Mouse (Mus musculus): Measurements from ENCODE around the gene Ankrd39.
"Not testable (repeated sequence)": the region's sequence is repeated elsewhere in the genome, so short reads cannot be mapped to it uniquely, and the experiment has no call there.

The Ankrd39 gene

GRCm38 (mm10) chr1:36551904-36552303 is 4.7 kb upstream of the Ankrd39 start:
- DNase-seq = peak; percentile 91

DNA sequence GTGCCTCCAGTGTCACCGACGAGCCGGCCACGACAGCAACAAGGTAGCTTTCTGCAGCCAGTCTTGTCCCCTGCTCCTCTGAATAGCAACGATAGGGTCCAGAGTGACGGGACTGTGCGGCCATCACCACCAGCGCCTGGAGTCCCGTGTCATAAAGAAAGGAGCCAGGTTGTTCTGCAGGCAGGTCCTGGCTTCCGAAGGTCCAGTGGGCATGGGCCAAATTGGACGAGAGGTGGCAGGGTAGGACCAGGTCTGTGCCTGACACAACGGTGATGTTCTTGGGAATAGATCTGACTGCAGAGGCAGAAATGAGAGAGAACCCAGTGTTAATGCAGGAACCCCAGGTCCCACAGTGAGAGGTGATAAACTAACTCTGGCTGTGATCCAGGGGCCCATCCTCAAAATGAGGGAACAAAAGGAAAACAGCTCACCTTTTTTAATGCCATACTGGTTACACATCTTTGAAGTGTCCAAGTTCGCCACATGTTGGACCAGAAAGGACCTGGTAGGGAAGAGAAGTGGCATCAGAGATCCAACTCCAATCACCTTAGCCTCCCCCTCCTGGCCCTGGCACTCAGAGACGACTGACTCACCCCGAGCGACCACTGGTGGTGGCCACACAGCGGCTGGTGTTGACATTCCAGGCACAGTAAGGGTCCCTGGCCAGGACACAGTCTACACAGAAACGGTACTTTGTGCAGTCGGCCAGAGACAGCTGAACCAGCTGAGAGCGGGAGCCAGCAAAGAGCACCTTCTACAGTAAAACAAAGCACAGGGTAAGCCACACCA is 3.0 kb upstream of the Ankrd39 start:
- peak; percentile 94 for DNase-seq

- peak; percentile 92 for DNase-seq
Observed at GRCm38 (mm10) chr1:36549491-36549890, 2.2 kb upstream of the Ankrd39 start.

DNA sequence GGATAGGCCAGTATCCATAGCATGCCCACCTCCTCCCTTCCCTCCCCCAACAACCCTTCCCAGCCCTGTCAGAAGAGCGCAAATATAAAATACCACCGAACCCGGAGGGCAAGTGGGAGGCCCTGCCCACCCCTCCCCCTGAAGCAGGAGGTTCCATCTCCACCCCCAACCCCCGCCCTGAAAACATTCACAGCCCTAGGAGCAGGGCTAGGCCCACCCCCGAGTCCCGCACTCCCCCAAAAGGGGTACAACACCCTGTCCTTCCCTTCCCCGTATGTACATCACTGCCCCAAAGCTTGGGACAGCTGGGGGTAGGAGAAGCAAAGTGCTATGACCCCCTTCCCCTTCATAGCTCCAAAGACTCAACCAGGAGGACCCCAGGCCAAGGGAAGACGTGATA is 1.5 kb upstream of the Ankrd39 start:
- peak; percentile 92 for DNase-seq

DNA sequence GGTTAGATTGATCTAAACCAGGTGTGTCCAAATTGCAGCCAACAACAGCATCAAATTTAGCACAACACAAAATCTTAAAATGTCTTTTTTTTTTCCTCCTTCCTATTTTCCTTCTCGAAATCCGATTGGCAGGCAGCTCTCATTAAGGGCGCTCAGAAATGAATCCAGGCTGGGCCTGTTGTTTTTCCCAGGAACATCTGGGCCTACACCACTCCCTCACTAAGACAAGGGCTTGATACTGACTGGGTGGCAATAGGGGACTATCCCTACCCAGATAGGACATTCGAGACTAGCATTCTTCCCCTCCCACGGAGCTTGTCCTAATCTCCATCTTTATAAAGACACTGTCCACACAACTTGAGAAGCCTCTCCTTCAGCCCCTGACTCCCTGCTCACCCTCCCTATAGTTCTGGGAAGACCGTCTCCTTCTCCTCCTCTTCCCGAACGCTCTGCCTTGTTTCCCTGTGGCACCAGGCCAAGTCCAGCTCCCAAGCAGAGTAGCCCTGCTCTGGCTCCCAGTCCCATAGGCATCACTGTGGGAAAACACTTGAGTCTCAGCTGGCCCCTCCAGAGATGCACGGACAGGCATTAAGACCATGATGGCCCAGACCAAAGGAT is 845 bp upstream of the Ankrd39 start:
- peak; percentile 97 for DNase-seq

- peak; percentile 91 for DNase-seq
Observed at GRCm38 (mm10) chr1:36545845-36546600, 1.2 kb downstream of the Ankrd39 start.

DNA sequence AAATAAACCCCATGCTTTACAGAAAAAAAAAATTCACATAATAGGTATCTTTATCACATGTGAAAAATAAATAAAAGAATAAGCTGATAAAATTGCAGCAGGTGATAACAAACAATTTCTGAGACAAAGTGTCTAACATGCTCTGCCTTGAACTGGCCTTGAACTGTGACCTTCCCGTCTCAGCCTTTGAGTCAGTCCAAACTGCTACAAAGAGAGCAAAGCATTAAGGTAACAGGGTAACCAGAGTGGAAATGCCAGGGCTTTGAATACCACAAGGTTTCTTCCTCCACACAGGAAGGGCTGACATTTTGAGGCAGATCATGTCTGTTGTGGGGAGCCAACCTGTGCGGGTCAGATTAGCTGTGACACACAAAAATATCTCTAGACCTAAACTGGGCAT is 1.9 kb downstream of the Ankrd39 start:
- no peak for DNase-seq

GRCm38 (mm10) chr1:36542925-36543324 is 4.3 kb downstream of the Ankrd39 start:
- DNase-seq = no peak

GRCm38 (mm10) chr1:36541844-36542243 is 5.4 kb downstream of the Ankrd39 start:
- DNase-seq = no peak

DNA sequence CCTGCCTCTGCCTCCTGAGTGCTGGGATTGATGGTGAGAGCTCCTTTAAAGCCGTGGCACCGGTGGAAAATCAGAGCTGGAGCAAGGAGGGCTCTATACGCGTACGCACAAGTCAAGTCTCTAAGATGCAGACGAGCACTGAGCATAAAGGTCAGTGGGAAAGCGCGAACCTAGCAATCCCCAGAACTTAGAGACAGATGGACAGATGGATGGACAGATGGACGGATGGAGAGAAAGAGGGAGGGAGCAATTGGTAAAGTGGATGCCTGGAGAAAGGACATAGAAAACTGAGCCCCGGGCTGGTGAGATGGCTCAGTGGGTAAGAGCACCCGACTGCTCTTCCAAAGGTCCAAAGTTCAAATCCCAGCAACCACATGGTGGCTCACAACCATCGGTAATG is 6.4 kb downstream of the Ankrd39 start:
- DNase-seq = peak; percentile 88

- DNase-seq = no peak
Observed at GRCm38 (mm10) chr1:36540132-36540531, 7.1 kb downstream of the Ankrd39 start.

DNA sequence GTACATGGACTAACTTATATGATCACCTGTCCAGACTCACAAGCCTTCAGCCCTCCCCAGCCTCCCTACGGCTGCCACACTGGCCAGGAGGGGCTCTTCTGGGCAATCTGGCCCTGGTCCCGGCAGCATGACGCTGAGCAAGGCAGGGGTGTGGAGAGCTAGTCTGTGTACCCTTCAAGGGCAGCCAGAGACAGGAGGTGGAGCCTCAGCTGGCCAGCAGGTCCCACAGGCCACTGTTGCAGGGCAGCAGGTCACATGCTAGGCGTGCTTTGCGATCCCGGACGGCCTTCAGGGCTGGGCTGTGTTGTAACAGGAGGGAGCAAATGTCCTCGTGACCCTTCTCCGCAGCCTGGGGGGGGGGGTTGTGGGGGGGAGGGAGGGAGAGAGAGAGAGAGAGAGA is 8.1 kb downstream of the Ankrd39 start, which contains the start of gene Gm42417:
Gm42417 (minus strand) TSS at position 244 of the 400 bp plus-strand sequence.
- DNase-seq = peak; percentile 99

DNA sequence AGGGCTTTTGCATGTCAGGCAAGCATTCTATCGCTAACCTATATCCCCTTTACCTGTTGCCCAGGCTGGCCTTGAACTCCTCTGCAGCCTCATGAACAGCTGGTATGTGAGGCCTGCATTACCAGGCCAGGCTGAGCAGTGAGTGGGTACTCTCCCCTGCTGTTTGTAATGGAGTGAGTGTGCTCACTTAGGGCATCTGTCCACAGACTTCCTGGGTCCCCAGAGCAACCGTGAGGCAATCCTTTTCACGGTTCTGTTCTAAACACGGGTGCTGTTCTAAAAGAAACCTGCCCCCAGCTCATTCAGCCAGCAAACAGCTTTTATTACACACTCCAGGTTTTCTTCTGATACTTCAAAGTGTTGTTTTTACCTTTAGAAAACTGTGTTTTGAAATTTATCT is 8.5 kb downstream of the Ankrd39 start:
- no peak for DNase-seq

GRCm38 (mm10) chr1:36536783-36537182 is 10.5 kb downstream of the Ankrd39 start, which contains the start of gene Ankrd23:
Gene Ankrd23, minus strand, starts transcription at chr1:36536883.
- not testable (repeated sequence) for DNase-seq

GRCm38 (mm10) chr1:36536397-36536728 is 10.9 kb downstream of the Ankrd39 start:
- no peak for DNase-seq

DNA sequence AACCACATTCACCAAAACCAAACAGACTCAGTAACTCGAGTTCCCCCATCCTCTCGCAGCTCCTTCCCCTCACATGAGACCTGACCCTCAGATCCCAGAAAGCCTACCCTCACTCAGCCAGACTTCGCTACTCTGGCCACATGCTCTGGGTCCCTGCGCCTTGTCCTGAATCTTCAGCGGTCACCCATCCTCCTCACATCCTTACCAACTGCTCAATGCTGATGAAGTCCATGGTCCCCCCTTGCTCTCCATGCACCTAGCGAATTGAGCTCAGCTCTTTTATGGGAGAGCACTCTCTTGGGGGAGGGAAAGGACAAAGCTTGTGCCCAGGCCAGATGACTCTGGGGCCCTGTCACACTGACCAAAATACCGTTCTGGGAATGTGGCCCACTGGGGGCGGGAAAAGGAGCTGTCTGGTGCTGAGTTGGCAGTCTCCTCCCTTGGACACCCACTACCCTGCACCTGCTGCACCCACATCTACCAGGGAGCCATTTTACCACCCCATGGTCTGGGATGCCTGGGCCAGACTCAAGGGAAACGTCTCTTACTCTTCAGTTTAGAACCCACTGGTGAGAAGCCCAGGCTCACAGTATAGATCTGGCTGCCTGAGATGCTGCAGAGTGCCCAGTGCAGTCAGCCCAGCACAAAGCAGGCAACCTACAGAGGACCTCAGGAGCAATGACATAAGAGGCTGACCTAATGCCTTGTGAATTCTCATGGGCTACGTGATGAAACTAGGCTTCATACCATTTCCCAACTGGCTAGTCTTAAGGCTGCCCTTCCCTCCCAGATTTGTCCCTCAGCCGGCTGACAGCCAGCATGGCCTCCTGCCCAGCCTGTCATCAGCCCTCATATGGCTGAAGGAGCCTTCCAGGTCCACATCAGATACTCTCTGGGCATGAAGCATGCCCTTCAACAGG is 11.5 kb downstream of the Ankrd39 start:
- DNase-seq = peak; percentile 97

DNA sequence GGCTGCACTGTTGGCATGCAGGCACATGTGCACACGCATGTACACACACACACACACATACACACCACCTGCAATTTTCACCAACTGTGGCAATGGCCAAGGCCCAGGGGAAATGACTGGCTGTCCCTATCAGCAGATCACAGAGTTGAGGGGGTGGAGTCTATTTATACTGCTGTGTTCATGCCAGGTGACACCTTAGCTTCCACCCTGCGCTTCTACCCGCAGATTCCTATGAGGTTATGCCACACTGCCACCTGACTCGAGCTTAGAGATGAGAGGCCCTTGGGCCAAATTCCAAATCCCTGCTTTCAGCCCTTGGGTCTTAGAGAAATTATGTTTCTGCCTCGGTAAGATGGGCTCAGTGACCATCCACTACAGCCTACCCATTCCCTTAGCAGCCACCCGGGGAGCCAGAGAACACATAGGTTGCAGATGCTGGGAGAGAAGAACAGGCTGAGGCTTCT is 12.6 kb downstream of the Ankrd39 start:
- peak; percentile 95 for DNase-seq

- DNase-seq = no peak
Observed at GRCm38 (mm10) chr1:36533546-36533945, 13.7 kb downstream of the Ankrd39 start.

- DNase-seq = peak; percentile 97
Observed at GRCm38 (mm10) chr1:36531461-36531860, 15.8 kb downstream of the Ankrd39 start.

DNA sequence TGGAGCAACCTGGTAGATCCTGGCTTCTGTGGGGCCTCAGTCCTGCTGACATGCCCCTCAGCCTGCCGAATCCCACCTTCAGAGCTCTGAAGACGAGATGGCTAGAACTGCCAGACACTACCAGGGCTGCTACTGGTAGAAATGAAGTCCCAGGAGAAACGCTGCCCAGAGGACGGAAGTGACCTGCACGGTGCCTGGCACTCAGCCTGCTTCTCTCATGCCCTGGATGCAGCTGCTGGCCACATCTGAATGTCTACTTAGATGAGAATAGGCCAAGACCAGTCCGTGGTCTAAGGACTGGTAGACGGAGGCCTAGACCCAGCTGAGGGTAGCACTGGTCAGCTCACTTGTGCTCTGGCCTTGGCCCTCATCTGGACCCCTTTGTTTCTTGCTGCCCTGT is 16.3 kb downstream of the Ankrd39 start:
- no peak for DNase-seq

- DNase-seq = no peak
Observed at GRCm38 (mm10) chr1:36530485-36530884, 16.8 kb downstream of the Ankrd39 start.

GRCm38 (mm10) chr1:36529875-36530274 is 17.4 kb downstream of the Ankrd39 start:
- no peak for DNase-seq
